Mouse (Mus musculus): ENCODE data around the gene Luzp4. TPM values are rescaled to one million over a fixed set of nuclear protein-coding genes. Genes with fewer than 3 reads are reported as not detected.

Gene Luzp4
- polyA plus RNA-seq (2012; rRNA removed): not detected in 2 replicates

DNA sequence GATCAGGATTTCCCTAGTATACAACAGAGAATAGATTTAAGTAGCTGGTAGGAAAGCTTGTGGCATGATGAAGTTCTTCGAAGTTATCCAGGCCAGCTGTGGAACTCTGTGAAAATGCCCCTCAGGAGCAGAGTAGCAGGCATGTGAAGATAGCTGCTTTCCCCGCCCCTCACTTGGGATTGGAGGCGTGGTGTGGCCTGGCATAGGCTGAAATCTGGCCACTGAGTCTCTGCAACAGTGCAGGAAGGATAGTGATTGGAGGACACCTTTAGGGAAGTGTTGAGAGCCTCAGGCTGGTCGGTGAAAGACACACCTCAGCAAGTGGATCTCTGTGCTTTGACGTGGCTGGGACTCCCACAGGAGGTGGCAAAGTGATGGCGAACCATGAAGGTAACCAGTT lies at the start of gene Luzp4:
Gene Luzp4 (plus strand): TSS at position 301 of the 400 bp plus-strand sequence.

Other genes starting within 250 kb of the Luzp4 start
- gene Gm8334, start 242.5 kb upstream of the Luzp4 start, polyA plus RNA-seq (2012; rRNA removed): not detected in 2 replicates
- not detected in 2 replicates for gene Gm15127, start 194.0 kb upstream of the Luzp4 start, polyA plus RNA-seq (2012; rRNA removed)
- gene Ott, start 216.6 kb downstream of the Luzp4 start, polyA plus RNA-seq (2012; rRNA removed): not detected in 2 replicates